In genomic region chr7:110628273-110628600, GRCm38 (mm10) we compare ENCODE assay signal across 9 mouse cellular contexts. TPM values are rescaled to one million over a fixed set of nuclear protein-coding genes. Genes with fewer than 3 reads are reported as not detected.
DNase-seq lines count a peak whose midpoint lies in the region; ATAC-seq and TF ChIP-seq lines count a peak whose summit lies in the region.
"Had no signal": no experiment of that assay in that cellular context is flagged by ENCODE, and none has a peak within 500 bp of the region (broad histone marks: within the 10 kb centered on the region; RNA-seq: fewer than 3 reads in every experiment).

No protein-coding gene starts in this region.

- 2% methylated on average over 11 of the region's 11 CpGs for WGBS in limb, embryonic 14.5 days
- WGBS in stomach, embryonic 16.5 days, result 3% methylated on average over 11 of the region's 11 CpGs

- H3K9ac ChIP-seq in limb, embryonic 14.5 days (ENCODE audit: low read depth, low read length, severe bottlenecking), result peak overlapping the region; percentile 46
- H3K9ac ChIP-seq in stomach, embryonic 16.5 days (ENCODE audit: low read length), result peak overlapping the region; percentile 71

- no peaks in the 10 kb centered on the region for H3K36me3 ChIP-seq in megakaryocyte, embryonic 14.5 days (replicated peaks; ENCODE audit: low read length)
- no peaks in the 10 kb centered on the region for H3K36me3 ChIP-seq in limb, embryonic 14.5 days (ENCODE audit: control insufficient read depth, insufficient read depth, low read length)
- H3K36me3 ChIP-seq in stomach, embryonic 16.5 days (ENCODE audit: control insufficient read depth, insufficient read depth, low read length), result no peaks in the 10 kb centered on the region

- peak overlapping the region; percentile 84 for H3K4me2 ChIP-seq in limb, embryonic 14.5 days (replicated peaks; ENCODE audit: low read depth, low read length, severe bottlenecking)
- peak overlapping the region; percentile 86 for H3K4me2 ChIP-seq in stomach, embryonic 16.5 days (ENCODE audit: low read depth, low read length)

- ATAC-seq in CD4-positive, CD25-positive, alpha-beta regulatory T cell, adult 4 months, result no peak
- no peak for ATAC-seq in megakaryocyte, adult 5-6 weeks (ENCODE audit: poor library complexity, severe bottlenecking)
- no peak for ATAC-seq in limb, embryonic 14.5 days (ENCODE audit: low FRiP score, low read depth)
- ATAC-seq in stomach, embryonic 16.5 days (ENCODE audit: insufficient read depth, low FRiP score), result no peak

- peak; percentile 20 for DNase-seq in CD4-positive, CD25-positive, alpha-beta regulatory T cell, adult 2 months (ENCODE audit: low read depth, low spot score)
- no peak for DNase-seq in limb, embryonic 14.5 days (ENCODE audit: low spot score)
- no peak for DNase-seq in T-cell, adult 2 months (ENCODE audit: low spot score)
- DNase-seq in adrenal gland, postnatal 25 days, result no peak
- DNase-seq: cerebellum, adult 11-12 months had no signal

- H3K9me3 ChIP-seq in megakaryocyte, embryonic 14.5 days, result no peaks in the 10 kb centered on the region
- H3K9me3 ChIP-seq in limb, embryonic 14.5 days (ENCODE audit: control insufficient read depth, low read length), result no peaks in the 10 kb centered on the region
- H3K9me3 ChIP-seq in stomach, embryonic 16.5 days (replicated peaks; ENCODE audit: control insufficient read depth, low read length), result no peaks in the 10 kb centered on the region

- peaks cover 93% of the 10 kb centered on the region for H3K27me3 ChIP-seq in megakaryocyte, embryonic 14.5 days (replicated peaks)
- peaks cover 55% of the 10 kb centered on the region for H3K27me3 ChIP-seq in limb, embryonic 14.5 days (ENCODE audit: control insufficient read depth, insufficient read depth, low read length)
- H3K27me3 ChIP-seq in stomach, embryonic 16.5 days (ENCODE audit: control insufficient read depth, insufficient read depth, low read length), result peaks cover 13% of the 10 kb centered on the region; the same call in 1 of the 2 replicates

- H3K4me3 ChIP-seq in megakaryocyte, embryonic 14.5 days (replicated peaks), result peak overlapping the region; percentile 86
- peak overlapping the region; percentile 42 for H3K4me3 ChIP-seq in limb, embryonic 14.5 days (replicated peaks; ENCODE audit: low read length)
- peak overlapping the region; percentile 54 for H3K4me3 ChIP-seq in stomach, embryonic 16.5 days (replicated peaks; ENCODE audit: low read length)

- no peak overlapping the region for H3K27ac ChIP-seq in limb, embryonic 14.5 days (replicated peaks; ENCODE audit: low read depth, low read length)
- no peak overlapping the region for H3K27ac ChIP-seq in stomach, embryonic 16.5 days (ENCODE audit: low read length)

- no peak for TF ChIP-seq POLR2A in limb, embryonic 14.5 days (IDR thresholded peaks at IDR 0.05; ENCODE audit: borderline replicate concordance, extremely low read depth, insufficient read depth, insufficient read length)

- peaks cover 55% of the 10 kb centered on the region for H3K4me1 ChIP-seq in megakaryocyte, embryonic 14.5 days
- H3K4me1 ChIP-seq in limb, embryonic 14.5 days (ENCODE audit: control insufficient read depth, insufficient read depth, low read length), result peaks cover 27% of the 10 kb centered on the region
- peaks cover 13% of the 10 kb centered on the region for H3K4me1 ChIP-seq in stomach, embryonic 16.5 days (ENCODE audit: control insufficient read depth, insufficient read depth, low read length)

RNA-seq across cellular contexts. Expression of gene Adm, which starts 0.8 kb away (rescaled TPM):
- polyA plus RNA-seq in CD4-positive, CD25-positive, alpha-beta regulatory T cell, adult 4 months (2017; shearing (Covaris generic)), result not detected
- polyA plus RNA-seq in megakaryocyte, embryonic 14.5 days (2012; ENCODE audit: insufficient read depth, low replicate concordance), result not detected in 2 replicates
- total RNA-seq in megakaryocyte, adult 5-6 weeks (2015), result 0.13 TPM in 1 of 2 replicates, not detected in the other
- total RNA-seq in megakaryocyte, adult 5-6 weeks (2017), result not detected in 2 replicates
- 1.8 and 2.6 TPM in 2 replicates for polyA plus RNA-seq in limb, embryonic 14.5 days (2012; rRNA removed)
- polyA plus RNA-seq in limb, embryonic 14.5 days (2014; fragmentation: Nextera tagmentation; extraction: Ambion mirVana), result 2.6 and 3.3 TPM in 2 replicates
- 4.1 and 4.6 TPM in 2 replicates for polyA plus RNA-seq in stomach, embryonic 16.5 days (2015; fragmentation: Nextera tagmentation; extraction: Ambion mirVana)
- 12.6 and 20.1 TPM in 2 replicates for total RNA-seq in adrenal gland, postnatal 25 days (2021)

RNA-seq across cellular contexts. Expression of gene Sbf2, which starts 13.5 kb away (rescaled TPM):
- polyA plus RNA-seq in CD4-positive, CD25-positive, alpha-beta regulatory T cell, adult 4 months (2017; shearing (Covaris generic)), result 1 to 10 TPM; 1.2 to 3.1 TPM
- 0.55 TPM in 1 of 2 replicates, not detected in the other for polyA plus RNA-seq in megakaryocyte, embryonic 14.5 days (2012; ENCODE audit: insufficient read depth, low replicate concordance)
- 4.3 and 4.6 TPM in 2 replicates for total RNA-seq in megakaryocyte, adult 5-6 weeks (2015)
- 2.2 and 2.5 TPM in 2 replicates for total RNA-seq in megakaryocyte, adult 5-6 weeks (2017)
- 24.7 and 25.8 TPM in 2 replicates for polyA plus RNA-seq in limb, embryonic 14.5 days (2012; rRNA removed)
- polyA plus RNA-seq in limb, embryonic 14.5 days (2014; fragmentation: Nextera tagmentation; extraction: Ambion mirVana), result 24.7 and 29.0 TPM in 2 replicates
- polyA plus RNA-seq in stomach, embryonic 16.5 days (2015; fragmentation: Nextera tagmentation; extraction: Ambion mirVana), result 28.4 and 31.6 TPM in 2 replicates
- total RNA-seq in adrenal gland, postnatal 25 days (2021), result 37.3 and 57.0 TPM in 2 replicates
